Mouse (Mus musculus): ENCODE results near the gene Ap4b1.
A peak's percentile ranks its signal among the peaks of the same experiment; 100 is the strongest.

The Ap4b1 gene

GRCm38 (mm10) chr3:103857036-103857805 lies 47.9 kb downstream of the Ap4b1 start:
- no peak for DNase-seq (ENCODE audit: low read depth)

GRCm38 (mm10) chr3:103857977-103858563 lies 48.8 kb downstream of the Ap4b1 start:
- DNase-seq (ENCODE audit: low read depth): peak; percentile 31

- DNase-seq (ENCODE audit: low read depth): no peak
Measured at GRCm38 (mm10) chr3:103858881-103859801, 49.8 kb downstream of the Ap4b1 start, which contains the start of gene Ptpn22. Ptpn22 (plus strand) TSS chr3:103859795.

- DNase-seq (ENCODE audit: low read depth): peak; percentile 98
Measured at GRCm38 (mm10) chr3:103859851-103860391, 50.6 kb downstream of the Ap4b1 start.

- DNase-seq (ENCODE audit: low read depth): peak; percentile 40
Measured at GRCm38 (mm10) chr3:103862721-103863220, 53.5 kb downstream of the Ap4b1 start.

- DNase-seq (ENCODE audit: low read depth): no peak
Measured at GRCm38 (mm10) chr3:103864200-103864599, 54.9 kb downstream of the Ap4b1 start.

- DNase-seq (ENCODE audit: low read depth): no peak
Measured at GRCm38 (mm10) chr3:103867424-103867971, 58.2 kb downstream of the Ap4b1 start.

GRCm38 (mm10) chr3:103868008-103868407 lies 58.7 kb downstream of the Ap4b1 start:
- no peak for DNase-seq (ENCODE audit: low read depth)

Measured in 416B (cell line).